ENCODE assay signal across 20 mouse cellular contexts in genomic region chrX:88112254-88112653, GRCm38 (mm10). TPM values are rescaled to one million over a fixed set of nuclear protein-coding genes. Genes with fewer than 3 reads are reported as not detected.
A peak's percentile ranks its signal among the peaks of the same experiment; 100 is the strongest.
DNase-seq lines count a peak whose midpoint lies in the region; ATAC-seq lines count a peak whose summit lies in the region.
"Had no signal": no experiment of that assay in that cellular context is flagged by ENCODE, and none has a peak within 500 bp of the region (broad histone marks: within the 10 kb centered on the region; RNA-seq: fewer than 3 reads in every experiment).

No protein-coding gene starts in this region.

- H3K4me1 ChIP-seq in midbrain, embryonic 13.5 days (replicated peaks) = no peaks in the 10 kb centered on the region
- H3K4me1 ChIP-seq in midbrain, embryonic 10.5 days = no peaks in the 10 kb centered on the region
- H3K4me1 ChIP-seq in hindbrain, embryonic 14.5 days (replicated peaks; ENCODE audit: control insufficient read depth, insufficient read depth, low read length) = no peaks in the 10 kb centered on the region
- H3K4me1 ChIP-seq in neural tube, embryonic 14.5 days (ENCODE audit: control insufficient read depth, insufficient read depth, low read length) = no peaks in the 10 kb centered on the region
- H3K4me1 ChIP-seq: kidney, embryonic 15.5 days; midbrain, embryonic 12.5 days; neural tube, embryonic 12.5 days had no signal

- H3K4me2 ChIP-seq in midbrain, embryonic 13.5 days (replicated peaks) = peak overlapping the region; percentile 32
- peak overlapping the region; percentile 51 for H3K4me2 ChIP-seq in hindbrain, embryonic 14.5 days (replicated peaks)
- H3K4me2 ChIP-seq in neural tube, embryonic 14.5 days (ENCODE audit: low read depth, low read length) = peak overlapping the region; percentile 47; the same call in 1 of the 2 replicates
- H3K4me2 ChIP-seq: kidney, embryonic 15.5 days; midbrain, embryonic 12.5 days; neural tube, embryonic 12.5 days had no signal

- DNase-seq in frontal cortex, postnatal 10 days (ENCODE audit: low spot score in 2 of 2) = no peak
- DNase-seq in midbrain, embryonic 10.5 days (ENCODE audit: low spot score) = no peak
- no peak for DNase-seq in hindbrain, embryonic 14.5 days (ENCODE audit: low spot score)
- DNase-seq in natural killer cell, adult 2 months (ENCODE audit: low spot score in 2 of 2) = no peak
- DNase-seq: adrenal gland, postnatal 14 days; gastrocnemius, postnatal 36 days; right cerebral cortex, postnatal 4 days; thymus, postnatal 25 days had no signal

- H3K9ac ChIP-seq in midbrain, embryonic 13.5 days (replicated peaks) = no peak overlapping the region
- 0 out of 2 replicates have a peak overlapping the region, but pooled peaks have one; percentile 28 for H3K9ac ChIP-seq in hindbrain, embryonic 14.5 days
- H3K9ac ChIP-seq in neural tube, embryonic 14.5 days (replicated peaks; ENCODE audit: low read depth, low read length) = no peak overlapping the region
- H3K9ac ChIP-seq: kidney, embryonic 15.5 days; midbrain, embryonic 12.5 days; neural tube, embryonic 12.5 days had no signal

- no peaks in the 10 kb centered on the region for H3K9me3 ChIP-seq in midbrain, embryonic 13.5 days
- H3K9me3 ChIP-seq in midbrain, embryonic 10.5 days (replicated peaks) = no peaks in the 10 kb centered on the region
- no peaks in the 10 kb centered on the region for H3K9me3 ChIP-seq in hindbrain, embryonic 14.5 days (ENCODE audit: control insufficient read depth, low read length)
- H3K9me3 ChIP-seq in neural tube, embryonic 14.5 days (ENCODE audit: control insufficient read depth, low read length) = no peaks in the 10 kb centered on the region
- H3K9me3 ChIP-seq: kidney, embryonic 15.5 days; midbrain, embryonic 12.5 days; neural tube, embryonic 12.5 days had no signal

- no peak overlapping the region for H3K4me3 ChIP-seq in midbrain, embryonic 13.5 days (replicated peaks)
- no peak overlapping the region for H3K4me3 ChIP-seq in midbrain, embryonic 10.5 days
- peak overlapping the region; percentile 45 for H3K4me3 ChIP-seq in hindbrain, embryonic 14.5 days (replicated peaks; ENCODE audit: low read length)
- peak overlapping the region; percentile 16; the same call in 1 of the 2 replicates for H3K4me3 ChIP-seq in neural tube, embryonic 14.5 days (ENCODE audit: low read depth, low read length)
- H3K4me3 ChIP-seq: kidney, embryonic 15.5 days; midbrain, embryonic 12.5 days; neural tube, embryonic 12.5 days had no signal

- ATAC-seq in frontal cortex, adult (ENCODE audit: low TSS enrichment) = peak; percentile 29
- no peak for ATAC-seq in midbrain, embryonic 13.5 days
- no peak for ATAC-seq in hindbrain, embryonic 14.5 days (ENCODE audit: low FRiP score)
- ATAC-seq in neural tube, embryonic 14.5 days (ENCODE audit: low read depth) = no peak
- ATAC-seq in megakaryocyte-erythroid progenitor cell, adult 5-6 weeks (replicated peaks; ENCODE audit: low FRiP score, low TSS enrichment, poor library complexity, severe bottlenecking) = no peak
- ATAC-seq: activated CD4-positive, CD25-positive, alpha-beta regulatory T cell, adult 4 months; Patski had no signal

- no peak overlapping the region for H3K27ac ChIP-seq in midbrain, embryonic 13.5 days
- no peak overlapping the region for H3K27ac ChIP-seq in midbrain, embryonic 10.5 days (replicated peaks)
- H3K27ac ChIP-seq in hindbrain, embryonic 14.5 days = no peak overlapping the region
- H3K27ac ChIP-seq in neural tube, embryonic 14.5 days (ENCODE audit: low read depth, low read length) = no peak overlapping the region
- H3K27ac ChIP-seq: kidney, embryonic 15.5 days; midbrain, embryonic 12.5 days; neural tube, embryonic 12.5 days had no signal

- 33% methylated on average over 2 of the region's 2 CpGs for WGBS in midbrain, embryonic 13.5 days
- 49% methylated on average over 2 of the region's 2 CpGs for WGBS in midbrain, embryonic 10.5 days
- 42% methylated on average over 2 of the region's 2 CpGs for WGBS in hindbrain, embryonic 14.5 days
- WGBS in neural tube, embryonic 14.5 days = 18% methylated on average over 2 of the region's 2 CpGs

- H3K27me3 ChIP-seq in midbrain, embryonic 13.5 days = no peaks in the 10 kb centered on the region
- H3K27me3 ChIP-seq in midbrain, embryonic 10.5 days (ENCODE audit: low read depth, poor library complexity, severe bottlenecking) = peaks cover 17% of the 10 kb centered on the region
- H3K27me3 ChIP-seq in hindbrain, embryonic 14.5 days (ENCODE audit: control insufficient read depth, insufficient read depth, low read length) = no peaks in the 10 kb centered on the region
- H3K27me3 ChIP-seq in neural tube, embryonic 14.5 days (ENCODE audit: control insufficient read depth, insufficient read depth, low read length) = no peaks in the 10 kb centered on the region
- H3K27me3 ChIP-seq: midbrain, embryonic 12.5 days; neural tube, embryonic 12.5 days had no signal

- H3K36me3 ChIP-seq in midbrain, embryonic 13.5 days = no peaks in the 10 kb centered on the region
- H3K36me3 ChIP-seq in midbrain, embryonic 10.5 days = no peaks in the 10 kb centered on the region
- no peaks in the 10 kb centered on the region for H3K36me3 ChIP-seq in hindbrain, embryonic 14.5 days (replicated peaks; ENCODE audit: control insufficient read depth, insufficient read depth)
- no peaks in the 10 kb centered on the region for H3K36me3 ChIP-seq in neural tube, embryonic 14.5 days (ENCODE audit: control insufficient read depth, insufficient read depth, low read length)
- H3K36me3 ChIP-seq: kidney, embryonic 15.5 days; midbrain, embryonic 12.5 days; neural tube, embryonic 12.5 days had no signal

RNA-seq across cellular contexts. Expression of gene Il1rapl1, which starts 3.2 kb away (rescaled TPM):
- 3.2 and 3.8 TPM in 2 replicates for polyA plus RNA-seq in midbrain, embryonic 13.5 days (2015; fragmentation: Nextera tagmentation; extraction: Ambion mirVana)
- polyA plus RNA-seq in midbrain, embryonic 10.5 days (2016; fragmentation: Nextera tagmentation; extraction: Ambion mirVana) = 0.06 and 0.14 TPM in 2 replicates
- 3.0 and 3.7 TPM in 2 replicates for polyA plus RNA-seq in hindbrain, embryonic 14.5 days (2014; fragmentation: Nextera tagmentation; extraction: Ambion mirVana)
- 5.8 and 10.3 TPM in 2 replicates for polyA plus RNA-seq in neural tube, embryonic 14.5 days (2014; fragmentation: Nextera tagmentation; extraction: Ambion mirVana)
- not detected in 2 replicates for total RNA-seq in megakaryocyte-erythroid progenitor cell, adult 5-6 weeks (2014; fragmentation: Nextera tagmentation)
- total RNA-seq in megakaryocyte-erythroid progenitor cell, adult 5-6 weeks (2017) = not detected in 2 replicates
- total RNA-seq: gastrocnemius, postnatal 36 days had no signal
- polyA plus RNA-seq: activated CD4-positive, CD25-positive, alpha-beta regulatory T cell, adult 4 months; C2C12; liver, embryonic 16.5 days; Patski; testis, adult 2 months had no signal

Comparison
In these comparisons a context has a peak if more than half of its experiments do, and no peak if none do; other contexts are left out.
1. H3K4me3 ChIP-seq: peak in hindbrain, embryonic 14.5 days (single experiment) and neural tube, embryonic 14.5 days (single experiment); none in midbrain, embryonic 13.5 days (single experiment) and midbrain, embryonic 10.5 days (single experiment).
2. Peak in every context shown above with its lines, with median percentiles within 50 percentile points of each other: H3K4me2 ChIP-seq.